Mouse (Mus musculus): Measurements from ENCODE around the gene Ankrd9. TPM values are rescaled to one million over a fixed set of nuclear protein-coding genes. Genes with fewer than 3 reads are reported as not detected.

The Ankrd9 gene
- total and polyA plus RNA-seq, 3 experiments = 13.8 to 26.0 TPM; not detected in 1

- no peak overlapping the region for H3K9ac ChIP-seq (ENCODE audit: control insufficient read depth, low read depth, low read length, poor library complexity, severe bottlenecking)
- peaks cover 32 to 52% of the 10 kb centered on the region in 2 experiments for H3K4me1 ChIP-seq (ENCODE audit: control insufficient read depth in 1 of 2, insufficient read depth in 2 of 2, low read length in 2 of 2)
- H3K79me2 ChIP-seq (ENCODE audit: control insufficient read depth, insufficient read depth, low read length, poor library complexity) = peaks cover 12% of the 10 kb centered on the region
- no peak for DNase-seq (ENCODE audit: low read depth, low spot score)
- no peak overlapping the region for H3K27ac ChIP-seq (ENCODE audit: control insufficient read depth, low read depth, low read length)
- H3K4me3 ChIP-seq (ENCODE audit: control insufficient read depth in 1 of 2, insufficient read depth in 1 of 2, low read depth in 2 of 2, low read length in 2 of 2) = no peak overlapping the region
- H3K36me3 ChIP-seq (ENCODE audit: control insufficient read depth in 1 of 2, insufficient read depth in 2 of 2, low read length in 2 of 2) = peaks cover 0 to 38% of the 10 kb centered on the region in 2 experiments; a peak in 2 of 4 replicates
- no peak for TF ChIP-seq MAZ (IDR thresholded peaks at IDR 0.05; ENCODE audit: low read depth, low read length)
- no peak for TF ChIP-seq CHD1 (IDR thresholded peaks at IDR 0.05; ENCODE audit: low read depth, low read length)
- TF ChIP-seq BHLHE40 (IDR thresholded peaks at IDR 0.05; ENCODE audit: borderline replicate concordance, low read depth, low read length) = no peak
- no peak for TF ChIP-seq EP300 (IDR thresholded peaks at IDR 0.05; ENCODE audit: low read depth in 1 of 2, low read length in 2 of 2)
- no peak for TF ChIP-seq ZKSCAN1 (IDR thresholded peaks at IDR 0.05; ENCODE audit: low read depth, low read length)
- no peak for TF ChIP-seq GABPA (IDR thresholded peaks at IDR 0.05; ENCODE audit: low read depth, low read length)
- H3K27me3 ChIP-seq (ENCODE audit: control insufficient read depth in 1 of 2, insufficient read depth in 2 of 2, low read length in 2 of 2) = no peaks in the 10 kb centered on the region
- no peaks in the 10 kb centered on the region for H3K9me3 ChIP-seq (replicated peaks; ENCODE audit: insufficient read depth, low read length)
These were observed 2.1 kb downstream of the Ankrd9 start for GRCm38 (mm10) chr12:110976589-110977344.

GRCm38 (mm10) chr12:110975838-110976468 is 2.9 kb downstream of the Ankrd9 start:
- H3K4me3 ChIP-seq (ENCODE audit: control insufficient read depth in 1 of 2, insufficient read depth in 1 of 2, low read depth in 2 of 2, low read length in 2 of 2) = no peak overlapping the region
- H3K27me3 ChIP-seq (ENCODE audit: control insufficient read depth in 1 of 2, insufficient read depth in 2 of 2, low read length in 2 of 2) = no peaks in the 10 kb centered on the region
- H3K4me1 ChIP-seq (ENCODE audit: control insufficient read depth in 1 of 2, insufficient read depth in 2 of 2, low read length in 2 of 2) = peaks cover 32 to 54% of the 10 kb centered on the region in 2 experiments
- H3K79me2 ChIP-seq (ENCODE audit: control insufficient read depth, insufficient read depth, low read length, poor library complexity) = peaks cover 12% of the 10 kb centered on the region
- no peak for DNase-seq (ENCODE audit: low read depth, low spot score)
- no peak for TF ChIP-seq MAX (IDR thresholded peaks at IDR 0.05; ENCODE audit: low read length)
- TF ChIP-seq GATA1 (IDR thresholded peaks at IDR 0.05; ENCODE audit: low read depth, low read length) = no peak
- TF ChIP-seq MEF2A (IDR thresholded peaks at IDR 0.05; ENCODE audit: extremely low read depth, insufficient replicate concordance, low read depth, low read length, poor library complexity, severe bottlenecking) = no peak
- no peak for TF ChIP-seq NRF1 (IDR thresholded peaks at IDR 0.05; ENCODE audit: insufficient read depth, low read depth, low read length, poor library complexity, severe bottlenecking)
- no peak for TF ChIP-seq KAT2A (conservative IDR thresholded peaks at IDR 0.05; ENCODE audit: low read depth, low read length)
- no peak for TF ChIP-seq MYB (IDR thresholded peaks at IDR 0.05; ENCODE audit: low read depth, low read length)
- TF ChIP-seq BHLHE40 (IDR thresholded peaks at IDR 0.05; ENCODE audit: borderline replicate concordance, low read depth, low read length) = no peak
- no peak for TF ChIP-seq TCF12 (IDR thresholded peaks at IDR 0.05; ENCODE audit: low read depth, low read length)
- TF ChIP-seq ETS1 (IDR thresholded peaks at IDR 0.05; ENCODE audit: low read depth, low read length) = no peak
- TF ChIP-seq CTCF (IDR thresholded peaks at IDR 0.05 in 2 of 3, conservative IDR thresholded peaks at IDR 0.05 in 1 of 3; ENCODE audit: control insufficient read depth in 1 of 3, insufficient read depth in 1 of 3, low read depth in 2 of 3, low read length in 3 of 3, poor library complexity in 1 of 3, severe bottlenecking in 1 of 3) = no peak
- TF ChIP-seq GABPA (IDR thresholded peaks at IDR 0.05; ENCODE audit: low read depth, low read length) = no peak
- no peak for TF ChIP-seq SIN3A (IDR thresholded peaks at IDR 0.05; ENCODE audit: low read length)
- no peak for TF ChIP-seq RAD21 (IDR thresholded peaks at IDR 0.05; ENCODE audit: low read depth, low read length)
- no peaks in the 10 kb centered on the region for H3K9me3 ChIP-seq (replicated peaks; ENCODE audit: insufficient read depth, low read length)
- no peak overlapping the region for H3K9ac ChIP-seq (ENCODE audit: control insufficient read depth, low read depth, low read length, poor library complexity, severe bottlenecking)
- H3K27ac ChIP-seq (ENCODE audit: control insufficient read depth, low read depth, low read length) = no peak overlapping the region; the same call in 1 of the 2 replicates
- peaks cover 0 to 40% of the 10 kb centered on the region in 2 experiments; a peak in 2 of 4 replicates for H3K36me3 ChIP-seq (ENCODE audit: control insufficient read depth in 1 of 2, insufficient read depth in 2 of 2, low read length in 2 of 2)
